Mouse (Mus musculus) embryo, embryonic 10 days (tissue): ENCODE measurements around the gene Olfr221.
A peak's percentile ranks its signal among the peaks of the same experiment; 100 is the strongest.

Experiments
- DNase-seq: peaks from one replicate; pipeline ENCODE4 v3.0.0-alpha.2; 2015; ENCODE audit warnings: low spot score

Olfr221 gene

DNA sequence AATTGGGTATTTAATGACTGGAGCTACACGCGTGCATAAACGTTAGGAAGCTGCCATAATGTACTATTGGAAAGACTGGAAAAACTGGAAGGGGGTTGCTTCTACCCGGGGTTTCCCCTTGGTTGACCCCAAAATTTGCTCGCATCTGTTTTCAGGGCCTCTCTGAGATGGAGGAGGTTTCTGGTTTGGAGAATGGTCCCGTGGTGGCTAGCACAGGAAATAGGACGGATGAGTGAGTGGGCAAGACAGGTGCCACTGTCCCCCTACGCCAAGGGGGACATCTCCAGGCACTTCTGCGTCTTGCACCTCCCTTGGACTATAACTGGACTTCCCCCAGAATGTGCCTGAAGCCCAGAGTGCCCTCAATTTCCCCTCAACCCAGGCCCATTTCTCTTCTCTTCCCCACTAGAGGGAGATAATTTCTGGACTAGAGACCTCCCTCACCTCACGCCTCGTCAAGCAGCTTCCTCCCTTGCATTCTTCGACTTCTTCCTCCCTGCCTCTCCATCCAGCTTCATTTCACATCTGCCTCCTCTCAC lies 23.1 kb downstream of the Olfr221 start:
- DNase-seq = no peak

DNA sequence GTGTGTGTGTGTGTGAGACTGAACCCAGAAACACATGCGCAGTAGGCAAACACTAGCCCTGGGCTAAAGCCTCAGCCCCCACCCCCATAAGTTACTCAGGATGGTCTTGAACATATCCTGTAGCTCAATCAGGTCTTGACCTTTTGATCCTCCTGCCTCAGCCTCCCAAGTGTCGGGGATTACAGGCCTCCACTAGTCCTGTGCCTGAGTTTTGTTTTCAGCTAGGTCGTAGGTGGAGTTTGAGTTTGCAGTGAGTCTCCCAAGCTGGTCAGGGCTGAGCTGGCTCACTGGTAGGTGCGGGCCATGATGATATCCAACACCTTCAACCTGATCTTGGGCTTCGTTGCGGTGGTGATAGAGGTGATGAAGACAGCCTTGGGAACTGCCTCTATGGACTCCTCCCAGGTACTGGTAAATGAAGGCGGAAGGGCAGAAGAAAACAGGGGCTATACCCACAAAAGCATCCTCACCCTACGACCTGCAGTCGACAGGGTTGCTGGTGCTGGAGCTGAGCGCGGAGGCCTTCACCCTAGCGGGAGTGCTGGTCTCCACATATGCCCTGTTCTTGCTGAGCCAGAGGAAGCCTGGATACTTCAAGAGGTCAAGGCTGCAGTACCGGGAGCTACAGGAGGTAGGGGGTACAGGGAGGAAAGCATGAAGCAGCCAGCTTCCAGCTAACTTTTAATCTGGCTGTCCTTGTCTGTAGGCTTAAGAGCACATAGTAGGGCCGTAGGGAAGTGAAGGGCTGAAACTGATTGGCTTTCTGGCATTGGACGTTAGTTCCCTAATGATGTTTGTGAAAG lies 23.8 kb downstream of the Olfr221 start:
- DNase-seq = no peak

DNA sequence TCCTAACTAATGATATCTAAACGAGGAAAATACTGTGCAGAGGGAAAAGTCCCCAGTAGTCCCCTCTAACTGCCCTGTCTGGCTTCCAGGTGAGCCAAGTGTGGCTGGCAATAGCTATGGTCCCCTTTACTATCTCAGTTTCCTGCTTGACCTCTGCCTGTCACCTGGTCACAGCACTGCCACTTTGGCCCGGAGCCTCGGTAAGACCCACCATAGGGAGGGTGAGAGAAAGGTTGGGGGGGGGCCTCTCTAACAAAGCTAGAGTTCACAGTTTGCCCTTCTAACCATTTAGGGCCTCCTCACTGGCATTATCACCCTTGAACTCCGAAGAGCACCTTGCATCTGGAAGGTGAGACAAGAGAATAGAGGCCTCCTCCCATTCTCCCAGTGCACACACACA lies 24.6 kb downstream of the Olfr221 start:
- no peak for DNase-seq

DNA sequence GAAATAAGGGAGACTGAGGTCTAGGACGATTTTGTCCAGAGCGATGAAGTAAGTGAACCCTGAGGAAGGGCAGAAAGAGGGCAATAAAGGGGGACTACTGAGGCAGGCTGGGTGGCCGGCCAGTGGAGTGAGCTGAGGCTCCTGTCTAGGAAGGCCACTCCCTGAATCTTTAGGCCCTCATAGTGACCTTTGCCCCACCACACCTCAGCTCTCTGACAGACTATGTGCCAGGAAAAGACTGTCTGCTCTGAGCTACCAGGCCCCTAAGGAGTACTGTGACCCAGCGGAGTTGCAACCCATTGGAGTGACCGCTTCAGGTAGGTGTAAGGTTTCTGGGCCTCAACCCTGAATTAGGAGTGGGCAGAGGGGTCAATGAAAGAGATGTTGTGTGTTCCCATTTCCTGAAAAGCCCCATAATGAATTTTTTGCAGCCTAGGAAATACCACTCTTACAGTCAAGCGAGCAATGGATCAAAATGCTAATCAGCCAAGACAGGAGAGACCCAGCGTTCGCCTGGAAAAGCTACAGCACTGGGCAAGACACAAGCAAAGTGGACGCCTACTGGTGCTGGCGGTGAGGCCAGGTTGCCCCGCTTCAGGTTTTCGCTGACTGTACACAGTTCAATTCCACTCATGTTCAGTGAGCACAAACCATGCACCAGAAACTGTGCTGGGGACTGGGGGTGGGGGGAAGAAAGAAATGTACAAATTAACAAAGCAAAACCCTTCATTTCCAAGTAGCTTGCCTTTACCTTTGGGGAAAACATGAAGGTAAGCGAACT lies 25.4 kb downstream of the Olfr221 start:
- no peak for DNase-seq

DNA sequence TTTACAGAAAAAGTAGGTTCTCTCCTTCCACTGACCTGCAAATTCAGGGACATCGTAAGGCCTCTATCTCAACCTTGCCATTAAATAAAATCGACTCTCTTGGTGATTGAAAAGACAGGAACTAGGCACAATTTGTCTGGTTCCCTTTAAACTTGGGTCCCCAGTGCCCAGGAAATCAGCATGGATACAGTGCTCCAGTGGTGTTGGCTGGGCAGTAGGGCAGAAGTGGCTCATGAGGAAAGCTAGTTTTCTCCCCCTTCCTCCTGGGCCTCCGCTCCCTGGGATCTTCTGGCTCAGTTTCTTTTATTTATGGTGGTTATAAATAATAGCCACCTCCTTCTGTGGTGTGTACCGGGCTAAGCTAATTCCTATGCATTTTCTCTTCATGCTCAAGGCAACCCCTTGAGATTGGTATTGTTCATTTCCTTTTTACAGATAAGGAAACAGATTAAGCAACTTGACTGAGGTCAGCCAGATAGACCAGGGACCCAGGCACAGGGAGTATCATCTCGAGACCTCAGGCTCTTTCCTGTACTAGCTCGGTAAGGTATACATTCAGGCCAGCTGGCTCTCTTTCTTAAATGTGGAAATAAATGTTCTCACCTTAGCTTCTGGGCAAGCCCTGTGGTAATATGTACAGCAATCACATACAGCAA lies 26.7 kb downstream of the Olfr221 start, which contains the start of gene Tmem253:
Gene Tmem253 (plus strand): TSS at position 214 of the 656 bp plus-strand sequence.
- DNase-seq = no peak

DNA sequence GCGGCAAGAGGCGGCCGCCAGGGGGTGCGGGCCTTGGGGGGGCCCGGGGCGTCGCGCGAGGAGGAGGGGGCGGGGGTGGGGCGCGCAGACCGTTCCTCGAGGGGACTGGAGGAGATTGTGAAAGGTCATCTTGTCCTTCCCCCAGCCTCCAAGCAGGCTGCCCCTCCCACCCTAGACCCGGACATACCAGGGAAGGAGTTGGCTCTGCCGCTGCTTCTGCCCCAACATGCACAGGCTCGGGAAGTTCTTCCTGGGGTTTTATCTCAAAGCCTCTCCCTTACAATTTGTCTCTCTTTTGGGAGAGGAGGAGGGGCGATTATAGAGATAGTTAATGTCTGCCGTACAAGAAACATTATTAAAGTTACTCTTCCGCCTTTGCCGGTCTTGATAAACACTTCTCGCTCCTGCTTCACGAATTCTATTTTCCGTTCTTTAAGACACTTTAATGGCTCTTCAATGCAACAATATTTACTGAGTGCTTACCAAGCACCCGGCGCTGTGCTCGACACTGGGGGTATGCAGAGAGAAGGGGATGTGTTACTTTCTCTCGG lies 27.4 kb downstream of the Olfr221 start:
- peak; percentile 82 for DNase-seq

DNA sequence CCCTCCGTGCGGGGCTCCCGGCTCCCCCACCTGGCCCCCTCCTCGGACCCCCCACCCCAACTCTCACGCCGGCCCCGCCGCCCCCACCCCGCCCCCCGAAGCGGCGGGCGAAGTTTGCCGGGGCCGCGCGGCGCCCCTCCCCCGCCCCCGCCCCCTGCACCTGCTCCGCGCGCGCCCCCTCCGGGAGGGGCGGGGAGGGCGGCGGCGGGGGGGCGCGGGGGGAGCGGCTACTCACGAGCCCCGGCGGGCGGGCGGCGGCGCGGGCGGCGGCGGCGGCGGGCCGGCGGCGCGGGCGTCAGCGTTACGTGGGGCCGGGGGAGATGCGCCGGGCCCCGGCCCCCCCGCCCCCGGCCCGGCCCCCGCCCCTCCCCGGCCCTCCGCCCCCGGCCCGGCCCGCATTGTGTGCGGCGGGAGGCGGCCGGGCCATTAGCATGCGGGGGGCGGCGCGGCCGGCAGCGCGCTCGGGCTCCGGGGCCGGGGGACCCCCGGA lies 27.9 kb downstream of the Olfr221 start:
- no peak for DNase-seq

DNA sequence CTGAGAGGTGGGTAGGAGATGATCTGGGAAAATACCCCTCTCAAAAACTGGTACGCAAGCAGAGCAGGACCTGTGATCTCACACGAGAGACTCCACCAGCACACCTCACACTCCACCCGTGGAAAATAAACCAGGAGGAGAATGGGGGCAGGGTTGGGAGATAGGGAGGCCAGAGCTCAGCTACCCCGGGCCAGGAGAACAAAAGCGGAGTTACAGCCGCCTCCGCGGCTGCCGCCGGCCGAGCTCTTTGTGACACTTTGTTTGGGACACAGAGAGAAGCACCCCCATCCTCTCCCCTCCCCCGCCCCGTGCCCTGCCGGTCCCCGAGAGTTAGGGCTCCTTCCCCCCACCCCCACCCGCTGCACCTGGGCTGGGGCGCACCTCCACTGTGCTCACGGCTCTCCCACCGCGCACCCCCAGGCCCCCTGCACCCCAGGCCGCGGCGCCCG lies 28.5 kb downstream of the Olfr221 start:
- DNase-seq = peak; percentile 37

DNA sequence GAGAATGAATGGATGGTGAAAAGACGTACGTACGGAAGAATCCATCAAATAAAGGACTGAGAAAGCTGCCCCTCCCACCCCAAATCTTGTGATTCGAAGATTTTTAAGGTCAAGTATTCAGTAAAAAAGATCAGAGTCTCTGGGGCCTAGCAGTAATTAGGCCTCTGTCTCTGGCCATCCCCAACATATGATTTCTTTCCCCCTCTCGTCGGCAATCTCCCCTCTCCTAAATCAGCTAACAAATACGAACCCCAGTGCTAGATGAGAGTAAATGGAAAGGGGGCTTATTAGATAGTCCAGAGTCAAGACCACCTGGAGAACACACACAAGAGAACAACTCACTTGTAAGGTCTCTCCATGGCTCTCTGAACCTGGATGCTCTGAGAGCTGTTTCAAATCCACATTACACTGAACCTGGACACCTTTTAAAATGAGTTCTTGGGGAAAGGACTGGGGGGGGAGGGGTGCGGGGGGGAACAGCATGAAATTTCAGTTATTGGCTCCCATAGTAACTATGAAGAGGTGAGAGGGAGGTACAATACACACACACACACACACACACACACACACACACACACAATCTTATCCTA lies 29.1 kb downstream of the Olfr221 start:
- no peak for DNase-seq

DNA sequence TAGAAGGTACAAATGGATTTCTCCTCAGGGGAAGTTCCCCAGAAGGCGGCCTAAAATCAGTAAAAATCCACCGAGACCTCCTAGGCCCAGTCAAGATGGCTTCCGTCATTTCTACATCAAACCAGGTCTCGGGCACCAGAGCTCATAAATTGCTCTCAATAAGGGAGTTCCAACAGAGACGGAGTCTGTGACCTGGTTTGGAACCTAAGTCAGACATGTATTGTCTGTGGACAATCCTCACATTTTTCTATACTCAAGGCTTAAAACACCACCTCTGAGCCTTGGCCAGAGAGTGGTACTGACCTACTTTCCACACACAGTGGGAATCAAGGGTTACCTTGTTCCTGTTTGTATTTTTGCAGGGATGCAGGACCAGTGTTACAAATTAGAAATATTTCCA lies 29.7 kb downstream of the Olfr221 start:
- DNase-seq = no peak

DNA sequence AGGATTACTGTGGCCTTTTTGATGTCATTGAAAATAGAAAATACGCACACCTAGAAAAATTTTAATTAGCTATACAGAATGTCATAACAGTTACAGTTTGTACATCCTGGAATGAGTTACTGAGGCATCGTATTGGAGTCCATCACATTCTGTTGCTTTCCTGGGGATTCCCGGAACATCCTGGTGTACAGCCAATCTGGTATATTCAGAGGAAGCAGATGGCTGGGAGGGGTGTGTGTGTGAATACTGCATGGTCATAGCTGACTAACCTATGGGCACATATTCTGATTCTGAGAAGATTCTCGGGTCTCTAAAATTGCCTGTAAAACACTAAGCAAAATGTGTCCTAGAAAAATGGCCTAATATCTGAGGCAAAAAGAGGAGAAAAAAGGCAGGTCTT lies 30.2 kb downstream of the Olfr221 start:
- DNase-seq = no peak

DNA sequence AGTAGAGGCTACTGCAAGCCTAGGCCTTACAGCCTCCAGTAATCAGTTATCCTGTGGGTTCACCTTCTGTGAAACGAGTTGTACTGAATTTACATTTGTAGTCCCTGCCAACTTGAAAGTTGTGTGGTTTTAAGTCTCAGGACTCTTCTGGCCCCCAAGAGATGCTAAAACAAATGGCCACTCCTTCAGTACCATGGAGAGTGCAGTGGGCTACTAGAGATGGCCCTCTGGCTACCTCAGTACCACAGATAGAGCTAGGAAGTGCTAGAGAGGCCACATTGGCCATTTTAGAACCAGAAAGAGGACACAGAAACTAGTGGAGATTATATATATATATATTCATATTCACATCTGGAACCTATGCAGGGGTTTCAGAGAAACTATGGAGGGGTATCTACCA lies 30.6 kb downstream of the Olfr221 start:
- DNase-seq = peak; percentile 59

DNA sequence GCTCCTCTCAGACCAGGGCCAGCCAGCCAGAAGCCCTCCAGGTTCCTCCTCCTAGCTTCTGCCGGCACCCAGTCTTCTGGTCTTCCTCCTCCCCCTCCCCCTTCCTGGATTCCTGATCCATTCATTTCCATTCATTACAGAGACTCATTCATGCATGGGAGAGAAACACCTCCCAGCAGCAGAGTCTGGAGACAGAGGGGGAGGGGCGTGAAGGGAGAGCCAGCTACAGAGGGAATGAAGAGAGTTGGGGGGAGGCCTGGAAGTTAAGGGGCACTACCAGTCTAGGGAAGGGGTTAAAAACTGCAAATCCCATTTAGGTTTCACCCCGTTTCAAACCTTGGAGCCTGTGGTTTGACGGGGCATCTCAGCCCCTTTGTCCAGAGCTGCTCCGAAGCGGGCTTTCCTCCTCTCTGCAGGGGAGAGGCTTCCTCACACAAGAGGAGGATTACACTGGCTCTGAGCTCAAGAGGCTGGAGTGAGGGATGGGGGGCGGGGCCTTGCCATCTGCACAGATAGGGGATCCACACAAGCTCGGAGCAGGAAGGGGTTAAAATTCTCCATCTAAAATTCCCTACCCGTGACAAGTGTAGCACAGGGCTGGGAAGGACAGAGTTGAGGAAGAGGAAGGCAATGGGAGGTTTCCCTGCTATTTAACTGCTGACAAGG lies 31.7 kb downstream of the Olfr221 start:
- DNase-seq = peak; percentile 87

DNA sequence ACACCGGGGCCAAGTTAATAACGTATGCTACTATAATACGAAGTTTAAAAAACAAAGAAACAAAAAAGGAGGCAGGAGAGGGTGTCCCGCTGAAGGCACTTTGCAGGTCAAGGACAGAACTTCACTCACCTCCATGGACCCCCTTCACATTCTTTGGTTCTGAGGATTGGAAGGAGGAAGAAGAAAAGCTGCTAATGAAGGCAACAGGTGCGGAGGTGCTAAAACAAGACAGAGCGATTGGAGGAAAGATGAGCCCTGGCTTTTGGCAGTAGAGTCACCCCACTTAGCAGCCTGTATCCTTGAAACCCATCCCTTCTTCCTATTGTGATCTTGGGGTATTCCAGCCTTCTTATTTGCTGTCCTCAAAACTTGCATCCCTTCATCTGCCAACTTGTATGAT lies 32.4 kb downstream of the Olfr221 start:
- no peak for DNase-seq

DNA sequence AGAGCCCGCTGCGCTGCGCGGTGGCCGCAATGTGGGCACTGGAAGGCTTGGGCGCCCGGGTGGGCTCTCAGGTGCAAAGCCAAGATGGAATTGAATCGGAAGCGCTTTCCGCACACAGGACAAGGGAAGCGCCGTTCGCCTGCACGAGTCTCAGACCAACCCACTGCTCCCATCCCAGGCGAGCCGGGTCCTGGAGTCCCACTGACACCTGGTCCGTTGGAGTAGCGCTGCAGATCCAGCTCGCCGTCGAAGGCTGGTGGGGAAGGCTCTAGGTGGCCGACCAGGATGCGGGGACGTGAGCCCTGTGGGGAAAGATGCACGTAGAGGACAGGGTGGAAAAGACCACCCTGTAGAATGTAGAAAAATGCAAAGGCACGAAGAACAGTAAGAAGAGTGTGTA lies 32.9 kb downstream of the Olfr221 start:
- DNase-seq = no peak

DNA sequence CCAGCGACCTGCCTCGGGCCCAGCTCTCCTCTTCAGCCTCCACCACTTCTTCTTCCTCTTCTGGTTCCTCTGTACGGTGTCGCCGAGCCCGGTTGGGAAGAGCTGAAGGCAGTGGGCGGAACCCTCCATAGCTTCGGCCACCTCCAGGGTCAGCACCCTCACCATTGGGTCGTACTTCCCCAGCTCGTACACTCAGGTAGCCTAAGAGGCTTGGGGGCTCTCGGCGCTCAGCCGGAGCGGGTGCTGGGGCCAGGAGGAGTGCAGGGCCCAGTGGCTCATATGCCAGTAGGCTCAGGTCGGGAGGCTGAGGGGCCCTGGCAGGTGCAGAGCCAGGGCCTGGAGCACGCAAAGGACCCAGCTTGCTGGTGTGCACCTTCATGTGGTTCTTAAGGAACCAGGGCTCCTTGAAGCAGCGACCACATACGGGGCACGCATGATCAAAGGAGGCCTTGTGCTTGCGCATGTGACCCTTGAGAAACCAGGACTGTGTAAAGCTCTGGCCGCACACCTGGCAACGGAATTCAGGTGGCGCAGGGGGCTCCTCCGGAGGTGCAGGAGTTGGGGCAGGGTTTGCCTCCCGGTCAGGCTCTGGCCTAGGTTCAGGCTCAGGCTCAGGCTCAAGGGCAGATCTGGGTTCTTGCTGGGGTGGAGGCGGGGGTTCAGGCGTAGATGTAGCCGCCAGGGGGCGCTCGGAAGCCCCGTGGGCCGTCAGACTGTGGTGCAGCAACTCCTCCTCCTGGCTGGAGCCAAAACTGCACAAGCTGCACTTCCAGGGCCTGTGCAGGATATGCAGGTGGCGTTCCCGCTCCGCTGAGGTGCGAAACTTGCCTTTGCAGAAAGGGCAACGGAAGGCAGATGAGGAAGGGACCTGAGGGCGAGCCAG lies 33.7 kb downstream of the Olfr221 start:
- peak; percentile 89 for DNase-seq

DNA sequence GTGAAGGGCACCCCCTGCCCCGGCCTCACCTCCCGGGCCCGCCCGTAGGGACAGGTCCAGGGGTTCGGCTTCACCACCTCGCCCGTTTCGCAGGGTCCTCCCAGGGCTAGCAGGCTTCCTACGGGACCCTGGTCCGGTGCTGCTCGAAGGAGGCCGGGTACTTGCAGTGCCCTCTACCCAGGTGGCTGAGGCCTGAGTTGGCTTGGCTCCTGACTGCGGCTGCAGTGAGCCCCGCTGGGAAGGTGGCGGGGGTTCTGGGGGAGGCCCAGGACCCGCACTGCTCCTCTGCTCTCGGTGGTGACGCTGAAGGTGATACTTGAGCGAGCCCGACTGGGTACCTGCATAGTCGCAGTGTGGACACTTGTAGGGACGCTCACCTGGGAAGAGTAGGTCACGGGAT lies 35.5 kb downstream of the Olfr221 start:
- no peak for DNase-seq

DNA sequence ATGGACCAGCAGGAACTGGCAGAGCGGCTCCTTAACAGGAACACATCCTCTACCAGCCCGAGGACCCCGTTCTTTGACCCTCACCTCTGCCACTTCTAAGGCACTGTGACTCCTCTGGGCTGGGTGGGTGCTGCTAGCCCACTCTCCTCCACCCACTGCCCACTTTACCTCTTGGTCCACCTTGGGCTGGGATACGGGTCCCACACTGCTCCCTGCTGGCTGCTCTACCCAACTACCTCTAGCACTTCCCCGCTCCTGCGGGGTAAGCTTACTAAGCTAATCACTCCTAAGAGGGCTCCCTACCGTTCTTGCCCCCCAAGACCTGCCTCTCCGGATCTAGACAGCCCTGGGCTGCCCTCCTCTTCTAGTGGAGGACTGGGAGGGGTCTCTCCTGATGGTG lies 36.0 kb downstream of the Olfr221 start:
- DNase-seq = no peak

DNA sequence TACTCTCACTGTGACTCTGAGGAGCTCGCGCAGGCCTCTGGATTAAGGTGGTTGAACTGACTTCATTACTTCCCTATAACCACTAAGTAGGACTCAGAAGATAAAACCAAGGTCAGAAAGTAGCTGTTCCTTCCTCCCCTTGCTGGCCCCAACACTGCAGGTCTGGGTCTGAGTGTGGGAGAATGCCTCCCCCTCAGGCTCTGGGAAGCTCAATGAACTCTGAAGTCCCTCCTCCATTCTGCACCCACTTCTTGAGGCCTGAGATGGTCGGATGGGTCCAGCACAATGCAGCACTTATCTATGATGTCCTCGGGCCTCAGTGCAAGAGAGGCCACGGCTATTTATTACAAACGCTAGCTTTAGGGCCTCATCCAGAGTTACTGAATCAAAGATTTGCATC lies 36.6 kb downstream of the Olfr221 start:
- DNase-seq = no peak

DNA sequence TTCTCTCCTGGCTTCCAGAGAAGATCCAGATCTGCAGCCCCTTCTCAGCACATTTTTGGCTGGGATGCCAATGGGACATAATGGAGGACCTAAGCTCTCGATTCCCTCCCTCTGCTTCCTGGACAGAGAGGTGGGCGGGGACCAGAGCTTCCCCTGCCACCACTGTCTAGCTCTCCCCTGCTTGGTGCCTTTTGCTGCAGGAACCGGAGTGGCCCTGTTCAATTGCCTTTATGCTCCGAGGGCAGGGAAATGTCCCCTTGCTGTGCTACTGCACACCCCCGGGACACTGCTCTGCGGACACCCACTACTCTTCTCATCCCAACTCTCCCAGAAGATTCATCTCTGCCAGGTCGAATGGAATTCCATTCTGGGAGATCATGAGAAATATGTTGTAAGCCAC lies 37.1 kb downstream of the Olfr221 start:
- DNase-seq = no peak
